Mouse (Mus musculus): ENCODE measurements around the gene Tex44. TPM values are rescaled to one million over a fixed set of nuclear protein-coding genes. Genes with fewer than 3 reads are reported as not detected.

The Tex44 gene
- polyA plus RNA-seq, 1 experiment: 0.74 TPM

DNA sequence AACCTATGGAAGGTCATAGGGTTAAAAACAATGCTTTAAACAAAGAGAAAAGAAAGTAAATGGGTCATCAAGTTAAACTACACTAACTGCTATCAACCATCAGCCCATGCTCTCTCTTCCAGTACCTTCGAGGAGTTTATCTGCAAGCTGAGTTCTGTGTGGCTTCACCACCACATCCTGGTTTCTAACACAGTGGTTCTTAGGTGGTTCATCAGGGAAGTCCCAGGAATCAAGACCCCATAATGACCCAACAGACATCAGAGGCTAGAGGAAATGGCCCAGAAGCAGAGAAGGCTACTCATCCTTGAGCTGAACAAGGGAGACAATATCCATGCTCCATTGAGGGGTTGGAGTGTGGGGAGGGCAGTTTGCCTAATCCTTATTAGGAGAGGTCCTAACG, 11.0 kb upstream of the Tex44 start:
- Histone ChIP-seq H3K36me3 (ENCODE audit: control insufficient read depth, insufficient read depth, low read length) (no peaks in the 10 kb centered on the region), H3K4me3 (ENCODE audit: control insufficient read depth, insufficient read depth, low read length) (no peak overlapping the region), H3K27ac (ENCODE audit: control insufficient read depth, insufficient read depth, low read length) (no peak overlapping the region), H3K27me3 (ENCODE audit: control insufficient read depth, insufficient read depth, low read length) (no peaks in the 10 kb centered on the region), H3K4me1 (replicated peaks; ENCODE audit: control insufficient read depth, insufficient read depth, low read length) (peaks cover 27% of the 10 kb centered on the region)
- TF ChIP-seq CTCF (IDR thresholded peaks at IDR 0.05; ENCODE audit: borderline replicate concordance, control insufficient read depth, extremely low read depth, insufficient read depth, low read length, poor library complexity) (no peak), POLR2A (IDR thresholded peaks at IDR 0.05; ENCODE audit: control insufficient read depth, extremely low read depth, insufficient read depth, low read length, poor library complexity) (no peak)
- WGBS: 10% methylated on average over 2 of the region's 2 CpGs
- DNase-seq: no peak

DNA sequence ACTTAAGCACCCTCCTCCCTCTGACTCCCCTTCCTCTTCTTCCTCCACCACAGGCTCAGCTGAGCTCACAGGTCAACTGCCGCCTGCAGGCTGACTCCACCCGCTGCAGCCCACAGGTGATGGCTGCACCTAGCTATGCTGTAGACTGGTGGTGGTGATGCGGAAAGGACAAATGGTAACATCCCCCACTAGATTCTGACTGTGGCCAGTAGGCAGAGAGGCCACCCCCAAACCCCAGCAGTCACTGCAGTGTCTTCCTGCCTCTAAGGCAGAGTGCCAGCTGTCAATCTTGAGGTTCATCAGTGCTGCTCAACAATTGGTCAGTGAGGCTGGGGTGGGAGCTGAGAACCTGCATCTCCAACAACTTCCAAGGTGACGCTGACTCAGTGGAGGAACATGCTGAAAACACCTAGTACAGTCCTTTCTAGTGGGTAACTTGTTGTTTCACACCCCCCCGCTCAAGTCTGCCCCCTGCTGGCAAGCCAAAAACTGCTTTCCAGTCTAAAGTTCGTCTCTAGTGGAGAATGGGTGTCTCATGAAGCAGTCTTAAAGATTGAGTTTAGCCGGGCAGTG, 10.4 kb upstream of the Tex44 start:
- H3K4me3 ChIP-seq (ENCODE audit: control insufficient read depth, insufficient read depth, low read length): no peak overlapping the region
- TF ChIP-seq CTCF (IDR thresholded peaks at IDR 0.05; ENCODE audit: borderline replicate concordance, control insufficient read depth, extremely low read depth, insufficient read depth, low read length, poor library complexity) (peak; percentile 61), POLR2A (IDR thresholded peaks at IDR 0.05; ENCODE audit: control insufficient read depth, extremely low read depth, insufficient read depth, low read length, poor library complexity) (no peak)
- no peak overlapping the region for H3K27ac ChIP-seq (ENCODE audit: control insufficient read depth, insufficient read depth, low read length)
- H3K4me1 ChIP-seq (replicated peaks; ENCODE audit: control insufficient read depth, insufficient read depth, low read length): peaks cover 27% of the 10 kb centered on the region
- DNase-seq: peak; percentile 63
- no peaks in the 10 kb centered on the region for H3K36me3 ChIP-seq (ENCODE audit: control insufficient read depth, insufficient read depth, low read length)
- no peaks in the 10 kb centered on the region for H3K27me3 ChIP-seq (ENCODE audit: control insufficient read depth, insufficient read depth, low read length)
- 36% methylated on average over 7 of the region's 7 CpGs for WGBS

DNA sequence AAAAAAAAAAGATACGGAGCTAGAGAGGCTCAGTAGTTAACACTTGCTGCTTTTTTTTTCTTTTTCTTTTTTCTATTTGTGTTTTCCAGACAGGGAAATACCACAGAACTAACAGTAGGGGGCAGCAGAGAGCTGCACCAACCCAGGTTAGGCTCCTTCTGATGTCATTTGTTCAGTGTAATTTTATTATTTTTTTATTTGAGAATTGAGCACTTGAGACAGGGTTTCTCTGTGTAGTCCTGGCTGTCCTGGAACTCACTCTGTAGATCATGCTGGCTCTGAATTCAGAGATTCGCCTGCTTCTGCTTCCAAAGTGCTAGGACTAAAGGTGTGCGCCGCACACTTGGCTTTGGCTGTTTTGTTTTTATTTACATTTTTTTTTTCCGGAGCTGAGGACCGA, 9.8 kb upstream of the Tex44 start:
- H3K36me3 ChIP-seq (ENCODE audit: control insufficient read depth, insufficient read depth, low read length): no peaks in the 10 kb centered on the region
- no peak overlapping the region for H3K27ac ChIP-seq (ENCODE audit: control insufficient read depth, insufficient read depth, low read length)
- H3K27me3 ChIP-seq (ENCODE audit: control insufficient read depth, insufficient read depth, low read length): no peaks in the 10 kb centered on the region
- H3K4me1 ChIP-seq (replicated peaks; ENCODE audit: control insufficient read depth, insufficient read depth, low read length): peaks cover 34% of the 10 kb centered on the region
- no peak for TF ChIP-seq CTCF (IDR thresholded peaks at IDR 0.05; ENCODE audit: borderline replicate concordance, control insufficient read depth, extremely low read depth, insufficient read depth, low read length, poor library complexity)
- TF ChIP-seq POLR2A (IDR thresholded peaks at IDR 0.05; ENCODE audit: control insufficient read depth, extremely low read depth, insufficient read depth, low read length, poor library complexity): no peak
- no peak overlapping the region for H3K4me3 ChIP-seq (ENCODE audit: control insufficient read depth, insufficient read depth, low read length)
- 73% methylated on average over 6 of the region's 6 CpGs for WGBS
- no peak for DNase-seq

DNA sequence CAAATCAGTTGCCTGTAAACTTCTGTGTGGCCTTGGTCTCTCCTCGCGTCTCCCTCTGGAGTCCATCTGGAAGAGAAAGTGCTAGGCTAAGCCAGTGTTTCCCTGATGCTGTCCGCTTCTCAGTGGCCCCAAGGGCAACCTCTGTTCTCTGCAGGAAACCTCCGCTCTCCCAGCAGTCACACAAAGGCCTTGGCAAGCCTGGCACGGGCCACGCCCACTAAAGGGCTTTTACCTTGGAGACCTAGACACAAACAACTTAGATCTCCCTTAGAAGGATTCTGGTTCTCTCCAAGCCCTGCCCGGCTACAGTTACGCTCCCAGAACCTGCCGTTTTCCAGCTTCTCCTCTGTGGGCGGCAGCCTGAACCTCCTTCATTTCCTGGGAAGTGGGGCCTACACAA, 5.1 kb upstream of the Tex44 start:
- DNase-seq: no peak
- no peaks in the 10 kb centered on the region for H3K27me3 ChIP-seq (ENCODE audit: control insufficient read depth, insufficient read depth, low read length)
- peak overlapping the region; percentile 92; the same call in 1 of the 2 replicates for H3K27ac ChIP-seq (ENCODE audit: control insufficient read depth, insufficient read depth, low read length)
- peaks cover 56% of the 10 kb centered on the region for H3K4me1 ChIP-seq (replicated peaks; ENCODE audit: control insufficient read depth, insufficient read depth, low read length)
- no peaks in the 10 kb centered on the region for H3K36me3 ChIP-seq (ENCODE audit: control insufficient read depth, insufficient read depth, low read length)
- TF ChIP-seq CTCF (IDR thresholded peaks at IDR 0.05; ENCODE audit: borderline replicate concordance, control insufficient read depth, extremely low read depth, insufficient read depth, low read length, poor library complexity): no peak
- no peak for TF ChIP-seq POLR2A (IDR thresholded peaks at IDR 0.05; ENCODE audit: control insufficient read depth, extremely low read depth, insufficient read depth, low read length, poor library complexity)
- WGBS: 91% methylated on average over 10 of the region's 10 CpGs
- H3K4me3 ChIP-seq (ENCODE audit: control insufficient read depth, insufficient read depth, low read length): no peak overlapping the region

GRCm38 (mm10) chr1:86423879-86424278, 2.2 kb upstream of the Tex44 start:
- Histone ChIP-seq H3K4me1 (replicated peaks; ENCODE audit: control insufficient read depth, insufficient read depth, low read length) (peaks cover 49% of the 10 kb centered on the region), H3K27ac (ENCODE audit: control insufficient read depth, insufficient read depth, low read length) (peak overlapping the region; percentile 99)
- 15% methylated on average over 5 of the region's 5 CpGs for WGBS

GRCm38 (mm10) chr1:86424336-86424735, 1.8 kb upstream of the Tex44 start:
- no peak for TF ChIP-seq CTCF (IDR thresholded peaks at IDR 0.05; ENCODE audit: borderline replicate concordance, control insufficient read depth, extremely low read depth, insufficient read depth, low read length, poor library complexity)
- no peak for TF ChIP-seq POLR2A (IDR thresholded peaks at IDR 0.05; ENCODE audit: control insufficient read depth, extremely low read depth, insufficient read depth, low read length, poor library complexity)
- Histone ChIP-seq H3K27me3 (ENCODE audit: control insufficient read depth, insufficient read depth, low read length) (no peaks in the 10 kb centered on the region), H3K4me1 (replicated peaks; ENCODE audit: control insufficient read depth, insufficient read depth, low read length) (peaks cover 52% of the 10 kb centered on the region), H3K27ac (ENCODE audit: control insufficient read depth, insufficient read depth, low read length) (peak overlapping the region; percentile 99), H3K36me3 (ENCODE audit: control insufficient read depth, insufficient read depth, low read length) (no peaks in the 10 kb centered on the region), H3K4me3 (ENCODE audit: control insufficient read depth, insufficient read depth, low read length) (peak overlapping the region; percentile 15; the same call in 1 of the 2 replicates)
- 43% methylated on average over 1 of the region's 1 CpGs for WGBS
- DNase-seq: peak; percentile 59

More at GRCm38 (mm10) chr1:86423879-86424278, 2.2 kb upstream of the Tex44 start:
- peak; percentile 76 for DNase-seq
- no peak for TF ChIP-seq CTCF (IDR thresholded peaks at IDR 0.05; ENCODE audit: borderline replicate concordance, control insufficient read depth, extremely low read depth, insufficient read depth, low read length, poor library complexity)
- peak; percentile 51 for TF ChIP-seq POLR2A (IDR thresholded peaks at IDR 0.05; ENCODE audit: control insufficient read depth, extremely low read depth, insufficient read depth, low read length, poor library complexity)
- Histone ChIP-seq H3K36me3 (ENCODE audit: control insufficient read depth, insufficient read depth, low read length) (no peaks in the 10 kb centered on the region), H3K4me3 (ENCODE audit: control insufficient read depth, insufficient read depth, low read length) (peak overlapping the region; percentile 15; the same call in 1 of the 2 replicates), H3K27me3 (ENCODE audit: control insufficient read depth, insufficient read depth, low read length) (no peaks in the 10 kb centered on the region)

Measured in thymus, adult 2 months (tissue).